Mouse (Mus musculus) layer of hippocampus, adult 2 months (tissue): ENCODE measurements around the gene Sv2c. TPM values are rescaled to one million over a fixed set of nuclear protein-coding genes. Genes with fewer than 3 reads are reported as not detected.

Source experiments
- DNase-seq, 2 experiments: peaks; one replicate each; pipeline ENCODE4 v3.0.0; 2022; ENCODE audit warnings: low spot score in 2 of 2
- H3K27ac ChIP-seq: fragments of 200-600 bp; 2 replicates; pipeline ENCODE4 v1.8.1; 2022
- H3K4me3 ChIP-seq: fragments of 200-600 bp; 2 replicates; pipeline ENCODE4 v1.8.1; 2022; ENCODE audit warnings: mild to moderate bottlenecking
- CTCF ChIP-seq: fragments of 200-600 bp; conservative IDR thresholded peaks from 2 replicates; pipeline ENCODE4 v1.8.1; 2022; ENCODE audit warnings: antibody characterized with exemption, mild to moderate bottlenecking, moderate library complexity
- total RNA-seq, 2 experiments: library from RNA; stranded (reverse); gene quantifications; 2 replicates each; pipeline ENCODE4 v1.2.3; 2021

The Sv2c gene
- total RNA-seq, 2 experiments from 2014 or later, result 15.6 to 16.5 TPM

GRCm38 (mm10) chr13:95959651-95960476 is 172.5 kb downstream of the Sv2c start:
- Histone ChIP-seq H3K27ac (peak overlapping the region; percentile 7; the same call in 1 of the 2 replicates), H3K4me3 (no peak overlapping the region)
- TF ChIP-seq CTCF, result no peak
- no peak for DNase-seq

GRCm38 (mm10) chr13:95957134-95957533 is 175.2 kb downstream of the Sv2c start:
- TF ChIP-seq CTCF, result no peak
- Histone ChIP-seq H3K27ac (peak overlapping the region; percentile 18; the same call in 1 of the 2 replicates), H3K4me3 (no peak overlapping the region)
- DNase-seq, result no peak

- no peak overlapping the region for H3K27ac ChIP-seq
- no peak for TF ChIP-seq CTCF
- no peak for DNase-seq
- no peak overlapping the region for H3K4me3 ChIP-seq
Observed at GRCm38 (mm10) chr13:95956327-95956781, 176.0 kb downstream of the Sv2c start.

- H3K4me3 ChIP-seq, result no peak overlapping the region
- no peak overlapping the region for H3K27ac ChIP-seq
- TF ChIP-seq CTCF, result no peak
- DNase-seq, result no peak
Observed at GRCm38 (mm10) chr13:95955204-95955603, 177.2 kb downstream of the Sv2c start.

DNA sequence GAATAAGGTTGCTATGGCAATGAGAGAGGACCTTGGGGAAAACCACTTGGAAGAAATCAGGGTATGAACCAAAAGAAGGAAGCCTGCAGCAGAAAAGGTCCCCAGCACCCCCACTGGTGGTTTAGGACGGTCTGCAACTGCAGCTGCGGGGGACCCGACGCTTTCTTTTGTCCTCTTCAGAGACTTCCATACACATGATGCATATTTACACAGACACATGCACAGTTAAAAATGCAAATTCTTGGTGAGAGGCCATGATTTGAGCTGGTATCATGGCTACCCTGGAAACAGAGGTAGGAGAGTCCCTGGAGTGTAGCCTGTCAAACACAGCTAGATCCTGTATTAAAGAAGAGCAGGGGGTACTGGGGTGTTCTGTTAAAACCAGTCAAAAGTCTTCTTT is 178.7 kb downstream of the Sv2c start:
- DNase-seq, result no peak

DNA sequence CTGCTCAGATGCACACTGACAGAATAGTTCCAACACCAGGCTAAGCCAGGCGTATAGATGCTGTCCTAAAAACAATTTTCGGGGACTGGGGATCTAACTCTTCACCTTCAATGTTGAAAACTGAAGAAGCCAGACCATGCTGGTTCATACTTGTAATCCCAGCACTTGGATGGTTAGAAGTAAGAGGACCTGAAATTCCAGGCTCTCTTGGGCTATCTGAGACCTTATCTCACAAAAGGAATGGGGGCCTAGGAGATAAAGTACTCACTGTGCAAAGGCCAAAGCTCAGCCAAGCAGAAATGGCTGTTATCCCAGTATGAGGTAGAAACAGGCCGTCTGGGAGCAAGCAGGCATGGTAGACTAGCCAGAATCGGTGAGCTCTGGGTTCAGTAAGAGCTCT is 180.1 kb downstream of the Sv2c start:
- TF ChIP-seq CTCF, result no peak
- H3K27ac ChIP-seq, result no peak overlapping the region
- DNase-seq, result no peak
- no peak overlapping the region for H3K4me3 ChIP-seq

More for the DNA sequence above, 178.7 kb downstream of the Sv2c start:
- peak overlapping the region; percentile 62 for H3K27ac ChIP-seq
- no peak for TF ChIP-seq CTCF
- H3K4me3 ChIP-seq, result no peak overlapping the region

DNA sequence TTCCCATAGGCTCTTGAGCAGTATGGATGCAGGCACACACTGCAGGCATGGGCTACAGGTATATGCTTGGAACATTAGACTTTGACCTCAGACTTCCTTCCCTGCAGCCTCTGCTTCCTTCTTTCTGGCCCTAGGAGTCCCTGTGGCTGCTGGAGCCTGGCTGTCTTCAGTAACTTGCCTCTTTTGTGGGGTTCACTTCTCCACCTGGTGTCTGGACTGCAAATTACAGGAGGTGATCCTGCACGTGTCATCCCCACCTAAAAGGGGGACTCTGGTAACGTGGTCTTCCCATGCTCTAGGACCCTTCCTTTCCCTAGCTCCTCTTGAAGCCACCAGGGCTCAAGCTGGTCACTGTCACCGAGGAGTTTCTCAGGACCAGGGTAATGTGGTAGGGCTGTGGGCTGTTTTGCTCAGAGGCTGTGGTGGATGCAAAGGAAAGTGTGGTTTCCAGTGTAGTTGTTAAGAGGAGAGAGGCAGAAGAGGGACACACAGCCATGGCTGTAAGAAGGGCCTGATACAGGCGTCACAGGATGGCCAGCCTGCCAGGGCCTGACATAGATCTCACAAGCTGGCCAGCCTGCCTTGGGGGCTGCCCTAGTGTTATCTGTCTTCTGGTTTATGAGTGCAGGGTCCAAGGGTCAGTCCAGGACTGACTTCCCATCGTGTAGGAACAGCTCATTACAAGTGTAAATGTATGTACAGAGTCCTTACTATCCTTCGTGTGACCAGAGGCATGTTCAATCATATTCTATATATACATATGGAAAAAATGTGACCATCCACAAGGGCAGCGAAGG is 181.1 kb downstream of the Sv2c start:
- TF ChIP-seq CTCF, result peak; percentile 74
- H3K27ac ChIP-seq, result no peak overlapping the region
- H3K4me3 ChIP-seq, result no peak overlapping the region
- DNase-seq, result peak in 1 of 2 experiments; percentile 49

DNA sequence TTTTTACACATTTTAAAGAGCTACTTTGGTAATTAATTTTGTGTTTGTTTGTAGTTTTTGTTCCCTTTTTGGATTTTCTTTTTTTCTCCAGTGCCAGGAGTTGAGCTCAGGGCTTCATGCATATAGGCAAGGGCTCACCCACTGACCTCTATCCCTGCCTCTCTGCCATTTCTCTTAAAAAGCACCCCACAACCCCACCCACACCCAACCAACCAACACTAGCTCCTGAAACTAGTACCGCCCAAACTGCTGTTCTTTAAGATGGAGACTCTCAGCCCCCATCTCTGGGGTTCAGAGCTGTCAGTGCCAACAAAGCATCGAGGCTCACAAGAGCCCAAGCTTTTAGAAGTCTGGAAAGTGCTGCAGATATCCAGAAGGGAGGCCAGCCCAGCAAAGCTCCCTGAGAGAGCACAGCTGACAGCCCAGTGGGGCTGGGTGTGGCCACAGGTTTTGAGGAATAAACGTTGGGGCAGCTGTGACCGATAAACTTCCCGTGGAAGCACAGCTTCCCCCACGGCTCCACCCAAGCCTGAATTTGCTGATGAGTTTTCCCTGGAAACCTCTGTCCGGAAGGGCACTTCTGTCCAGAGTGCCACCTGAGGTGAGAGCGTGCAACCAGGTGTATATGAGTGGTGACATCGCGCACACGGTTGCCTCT is 181.8 kb downstream of the Sv2c start:
- no peak for DNase-seq
- H3K27ac ChIP-seq, result no peak overlapping the region
- no peak overlapping the region for H3K4me3 ChIP-seq
- TF ChIP-seq CTCF, result no peak

- DNase-seq, result no peak
- TF ChIP-seq CTCF, result no peak
- Histone ChIP-seq H3K27ac (peak overlapping the region; percentile 1; the same call in 1 of the 2 replicates), H3K4me3 (no peak overlapping the region)
Observed at GRCm38 (mm10) chr13:95949356-95949755, 183.0 kb downstream of the Sv2c start.

DNA sequence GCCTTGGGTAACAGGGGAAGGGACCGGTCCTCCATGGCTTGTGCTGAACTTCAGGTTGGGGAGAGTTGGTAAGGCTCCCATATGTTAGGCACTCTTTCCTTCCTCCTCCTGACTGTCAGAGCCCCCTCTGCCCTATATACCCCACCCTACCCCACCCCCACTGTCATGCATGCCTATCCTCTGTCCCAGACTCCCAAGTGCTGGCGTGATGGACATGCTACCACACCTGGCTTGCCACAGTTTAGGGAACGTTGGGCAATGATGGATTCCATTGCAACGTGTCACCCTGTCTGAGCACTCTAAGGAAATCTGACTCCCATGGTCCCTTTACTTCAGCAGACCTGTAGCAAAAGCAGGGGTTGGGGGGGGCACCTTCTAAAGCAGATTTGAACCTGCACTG is 183.6 kb downstream of the Sv2c start:
- no peak for DNase-seq
- Histone ChIP-seq H3K4me3 (no peak overlapping the region), H3K27ac (peak overlapping the region; percentile 1; the same call in 1 of the 2 replicates)
- no peak for TF ChIP-seq CTCF

- TF ChIP-seq CTCF, result no peak
- DNase-seq, result no peak
- Histone ChIP-seq H3K27ac (peak overlapping the region; percentile 1; the same call in 1 of the 2 replicates), H3K4me3 (no peak overlapping the region)
Observed at GRCm38 (mm10) chr13:95948394-95948793, 184.0 kb downstream of the Sv2c start.

DNA sequence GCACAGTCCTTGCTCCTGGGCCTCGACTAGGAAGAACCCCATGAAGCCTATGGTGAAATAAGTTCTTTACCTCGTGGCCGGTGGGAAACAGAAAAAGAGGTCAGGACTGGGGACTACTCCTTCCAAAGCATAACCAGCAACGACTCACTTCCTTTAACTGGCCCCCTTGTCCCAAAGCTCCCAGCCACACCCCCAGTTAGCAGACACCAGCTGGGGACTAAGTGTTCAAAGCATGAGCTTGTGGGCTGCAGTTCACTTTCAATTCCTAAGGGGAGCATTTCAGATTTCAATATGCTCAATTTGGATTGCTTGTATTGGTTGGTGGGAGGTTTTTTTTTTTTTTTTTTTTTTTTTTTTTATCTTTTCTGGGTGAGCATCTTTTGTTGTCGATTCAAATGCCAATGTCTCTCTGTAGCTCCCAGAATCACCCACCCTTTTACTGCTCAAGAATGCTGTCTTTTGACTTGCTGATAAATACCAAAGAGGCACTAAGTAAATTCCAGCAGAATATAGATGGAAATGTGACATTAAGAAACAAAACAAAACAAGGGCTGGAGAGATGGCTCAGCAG is 186.4 kb downstream of the Sv2c start:
- Histone ChIP-seq H3K27ac (peak overlapping the region; percentile 83), H3K4me3 (no peak overlapping the region)
- peak in 1 of 2 experiments; percentile 59 for DNase-seq
- peak; percentile 44 for TF ChIP-seq CTCF
